Mouse (Mus musculus) kidney, postnatal 0 days (tissue): ENCODE data around the gene Fbxo33. TPM values are rescaled to one million over a fixed set of nuclear protein-coding genes. Genes with fewer than 3 reads are reported as not detected.
"Not testable (repeated sequence)": the region's sequence is repeated elsewhere in the genome, so short reads cannot be mapped to it uniquely, and the experiment has no call there.

ENCODE experiments used
- ATAC-seq: fragments of 200-750 bp; cut with Nextera tagmentation; replicated peaks from 2 replicates; pipeline ENCODE4 v1.8.0; 2017; ENCODE audit warnings: low read depth, moderate number of reproducible peaks, moderate TSS enrichment, moderate library complexity; ENCODE audit not compliant: low FRiP score
- DNase-seq: peaks from one replicate; pipeline ENCODE4 v3.0.0-alpha.2; 2016; ENCODE audit warnings: low spot score
- H3K27ac ChIP-seq: fragments of 300-500 bp; sonication (generic); 2 replicates; pipeline ENCODE4 v1.5.1; 2014; ENCODE audit warnings: mild to moderate bottlenecking
- H3K27me3 ChIP-seq: fragments of 300-500 bp; sonication (generic); 2 replicates; pipeline ENCODE4 v1.6.1; 2014; ENCODE audit warnings: low read length, mixed read lengths; ENCODE audit not compliant: insufficient read depth
- H3K36me3 ChIP-seq: fragments of 300-500 bp; sonication (generic); 2 replicates; pipeline ENCODE4 v1.6.1; 2014; ENCODE audit warnings: low read length, mixed read lengths; ENCODE audit not compliant: insufficient read depth
- H3K4me1 ChIP-seq: fragments of 300-500 bp; sonication (generic); replicated peaks from 2 replicates; pipeline ENCODE4 v1.6.1; 2014; ENCODE audit warnings: antibody characterized with exemption, low read length, mixed read lengths; ENCODE audit not compliant: insufficient read depth
- H3K4me2 ChIP-seq: fragments of 300-500 bp; sonication (generic); 2 replicates; pipeline ENCODE4 v1.6.1; 2014; ENCODE audit warnings: mild to moderate bottlenecking, low read length, moderate library complexity, mixed read lengths
- H3K4me3 ChIP-seq: fragments of 300-500 bp; sonication (generic); replicated peaks from 2 replicates; pipeline ENCODE4 v1.5.1; 2014; ENCODE audit warnings: low read depth, low read length
- H3K9ac ChIP-seq: fragments of 300-500 bp; sonication (generic); 2 replicates; pipeline ENCODE4 v1.6.1; 2014; ENCODE audit warnings: low read depth, low read length
- H3K9me3 ChIP-seq: fragments of 300-500 bp; sonication (generic); replicated peaks from 2 replicates; pipeline ENCODE4 v1.6.1; 2016; ENCODE audit warnings: low read length, inconsistent platforms, mixed read lengths
- CTCF ChIP-seq: IDR thresholded peaks from 2 replicates; pipeline ENCODE4 v1.5.1; 2016; ENCODE audit warnings: antibody characterized with exemption, low read depth, mild to moderate bottlenecking, moderate library complexity
- WGBS: fragments of 180-500 bp; shearing (Covaris S2); extraction: QIAGEN DNeasy Blood & Tissue Kit; methylation state at CpG from one replicate; pipeline ENCODE4 v1.1.7; 2014; 5-methylcytosine and 5-hydroxymethylcytosine counted together
- polyA plus RNA-seq: library from polyadenylated mRNA; unstranded; fragments of >200 nt; fragmentation: Nextera tagmentation; extraction: Ambion mirVana; gene quantifications from 2 replicates; pipeline ENCODE4 v1.2.1, GENCODE M21; 2015

Fbxo33 gene
- polyA plus RNA-seq, 1 experiment from 2014 or later = 12.7 TPM

DNA sequence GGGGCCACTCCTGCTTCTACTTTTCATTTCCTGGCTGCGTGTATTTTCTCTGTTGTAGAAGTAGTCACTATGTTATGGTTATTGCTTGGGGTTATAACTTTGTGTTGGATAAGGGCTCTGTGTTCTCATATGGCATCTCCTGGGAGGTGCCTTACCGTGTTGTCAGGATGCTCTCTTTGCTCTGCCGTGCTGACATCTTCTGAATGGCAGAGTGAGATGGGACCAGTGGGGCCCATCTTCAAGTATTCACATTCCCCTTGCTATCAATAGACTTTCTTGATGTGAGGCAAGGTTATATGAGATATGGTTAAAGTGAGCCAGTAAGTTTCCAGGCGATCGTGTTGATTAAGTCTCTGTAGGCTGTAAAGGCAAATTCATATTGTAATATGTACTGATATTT, 39.5 kb upstream of the Fbxo33 start:
- Histone ChIP-seq H3K9me3 (no peaks in the 10 kb centered on the region), H3K4me2 (no peak overlapping the region), H3K36me3 (no peaks in the 10 kb centered on the region), H3K4me3 (no peak overlapping the region), H3K27ac (no peak overlapping the region), H3K9ac (no peak overlapping the region), H3K4me1 (no peaks in the 10 kb centered on the region), H3K27me3 (no peaks in the 10 kb centered on the region)
- ATAC-seq = no peak
- TF ChIP-seq CTCF = no peak
- no peak for DNase-seq
- WGBS = 86% methylated on average over 5 of the region's 5 CpGs

- no peak for TF ChIP-seq CTCF
- Histone ChIP-seq H3K4me2 (no peak overlapping the region), H3K27ac (no peak overlapping the region), H3K4me3 (no peak overlapping the region), H3K4me1 (no peaks in the 10 kb centered on the region), H3K27me3 (no peaks in the 10 kb centered on the region), H3K9me3 (no peaks in the 10 kb centered on the region), H3K36me3 (no peaks in the 10 kb centered on the region), H3K9ac (no peak overlapping the region)
- DNase-seq = no peak
- WGBS = 73% methylated on average over 2 of the region's 2 CpGs
- no peak for ATAC-seq
Observed at GRCm38 (mm10) chr12:59250259-59250827, 30.8 kb upstream of the Fbxo33 start.

DNA sequence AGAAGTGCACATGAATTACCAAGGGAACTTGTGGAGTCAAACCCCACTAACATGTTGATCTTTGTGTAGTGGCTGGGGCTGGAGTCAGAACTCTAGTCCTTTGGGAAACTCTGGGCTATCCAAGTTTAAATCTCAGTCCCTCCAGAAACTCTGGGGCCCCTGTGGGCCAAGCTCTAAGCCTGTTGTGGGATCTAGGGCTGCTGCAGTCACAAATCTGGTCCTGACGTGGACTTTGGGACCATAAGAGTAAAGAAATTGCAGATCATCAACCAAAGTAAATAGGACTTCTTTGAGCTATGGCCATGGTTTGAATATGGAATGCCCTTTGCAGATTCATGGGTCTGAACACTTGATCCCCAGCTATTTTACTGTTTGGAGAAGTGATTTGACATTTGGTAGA, 29.4 kb upstream of the Fbxo33 start:
- Histone ChIP-seq H3K27me3 (no peaks in the 10 kb centered on the region), H3K9ac (no peak overlapping the region), H3K27ac (no peak overlapping the region), H3K9me3 (no peaks in the 10 kb centered on the region), H3K4me1 (no peaks in the 10 kb centered on the region), H3K36me3 (no peaks in the 10 kb centered on the region), H3K4me3 (no peak overlapping the region), H3K4me2 (no peak overlapping the region)
- ATAC-seq = no peak
- TF ChIP-seq CTCF = no peak
- WGBS = 87% methylated on average over 1 of the region's 1 CpGs
- no peak for DNase-seq

- H3K27ac ChIP-seq, H3K4me2 ChIP-seq, DNase-seq, H3K9ac ChIP-seq, ATAC-seq, H3K4me3 ChIP-seq, H3K27me3 ChIP-seq, H3K4me1 ChIP-seq, H3K36me3 ChIP-seq, H3K9me3 ChIP-seq: not testable (repeated sequence)
- WGBS = 92% methylated on average over 8 of the region's 8 CpGs
Observed at GRCm38 (mm10) chr12:59241031-59241430, 21.5 kb upstream of the Fbxo33 start.

- WGBS = 83% methylated on average over 5 of the region's 5 CpGs
- H3K27ac ChIP-seq = no peak overlapping the region
- H3K27me3 ChIP-seq = no peaks in the 10 kb centered on the region
- DNase-seq = no peak
- no peak overlapping the region for H3K4me2 ChIP-seq
- ATAC-seq = no peak
- H3K9me3 ChIP-seq = no peaks in the 10 kb centered on the region
- H3K4me1 ChIP-seq = no peaks in the 10 kb centered on the region
- H3K9ac ChIP-seq = no peak overlapping the region
- no peak for TF ChIP-seq CTCF
- H3K36me3 ChIP-seq = no peaks in the 10 kb centered on the region
- no peak overlapping the region for H3K4me3 ChIP-seq
Observed at GRCm38 (mm10) chr12:59238434-59238833, 18.9 kb upstream of the Fbxo33 start.

GRCm38 (mm10) chr12:59228401-59228800, 8.9 kb upstream of the Fbxo33 start:
- H3K4me3 ChIP-seq = no peak overlapping the region
- no peaks in the 10 kb centered on the region for H3K4me1 ChIP-seq
- DNase-seq (no peak), ATAC-seq (no peak)
- no peaks in the 10 kb centered on the region for H3K36me3 ChIP-seq
- H3K9me3 ChIP-seq = no peaks in the 10 kb centered on the region
- H3K27me3 ChIP-seq = no peaks in the 10 kb centered on the region
- H3K27ac ChIP-seq = no peak overlapping the region
- TF ChIP-seq CTCF = no peak
- H3K9ac ChIP-seq = no peak overlapping the region
- no peak overlapping the region for H3K4me2 ChIP-seq
- WGBS = 88% methylated on average over 5 of the region's 5 CpGs
